Mouse (Mus musculus) embryonic facial prominence, embryonic 15.5 days (tissue): ENCODE results near the gene Bsg. TPM values are rescaled to one million over a fixed set of nuclear protein-coding genes. Genes with fewer than 3 reads are reported as not detected.

Experiments
- ATAC-seq: fragments of 200-750 bp; cut with Nextera tagmentation; 2 replicates; pipeline ENCODE4 v1.8.0; 2017; ENCODE audit warnings: low read depth, moderate TSS enrichment; ENCODE audit not compliant: insufficient number of reproducible peaks, low FRiP score, low TSS enrichment
- H3K27ac ChIP-seq: fragments of 300-500 bp; sonication (generic); replicated peaks from 2 replicates; pipeline ENCODE4 v1.5.1; 2015; ENCODE audit warnings: mild to moderate bottlenecking, inconsistent platforms
- H3K27me3 ChIP-seq: fragments of 300-500 bp; sonication (generic); 2 replicates; pipeline ENCODE4 v1.6.1; 2015; ENCODE audit warnings: inconsistent platforms
- H3K36me3 ChIP-seq: fragments of 300-500 bp; sonication (generic); 2 replicates; pipeline ENCODE4 v1.6.1; 2015; ENCODE audit warnings: mild to moderate bottlenecking, inconsistent platforms
- H3K4me1 ChIP-seq: fragments of 300-500 bp; sonication (generic); 2 replicates; pipeline ENCODE4 v1.6.1; 2015; ENCODE audit warnings: inconsistent platforms
- H3K4me2 ChIP-seq: fragments of 300-500 bp; sonication (generic); replicated peaks from 2 replicates; pipeline ENCODE4 v1.6.1; 2015; ENCODE audit warnings: mild to moderate bottlenecking, inconsistent platforms
- H3K4me3 ChIP-seq: fragments of 300-500 bp; sonication (generic); replicated peaks from 2 replicates; pipeline ENCODE4 v1.5.1; 2015; ENCODE audit warnings: mild to moderate bottlenecking, inconsistent platforms
- H3K9ac ChIP-seq: fragments of 300-500 bp; sonication (generic); 2 replicates; pipeline ENCODE4 v1.6.1; 2015; ENCODE audit warnings: inconsistent platforms
- H3K9me3 ChIP-seq: fragments of 300-500 bp; sonication (generic); replicated peaks from 2 replicates; pipeline ENCODE4 v1.6.1; 2016; ENCODE audit warnings: inconsistent platforms
- WGBS: fragments of 180-500 bp; shearing (Covaris S2); methylation state at CpG from one replicate; pipeline ENCODE4 v1.1.7; 2015; 5-methylcytosine and 5-hydroxymethylcytosine counted together
- polyA plus RNA-seq: library from polyadenylated mRNA; unstranded; fragments of >200 nt; fragmentation: Nextera tagmentation; extraction: Ambion mirVana; gene quantifications from 2 replicates; pipeline ENCODE4 v1.2.1, GENCODE M21; 2015

Bsg gene
- polyA plus RNA-seq, 1 experiment from 2014 or later = 902 TPM

DNA sequence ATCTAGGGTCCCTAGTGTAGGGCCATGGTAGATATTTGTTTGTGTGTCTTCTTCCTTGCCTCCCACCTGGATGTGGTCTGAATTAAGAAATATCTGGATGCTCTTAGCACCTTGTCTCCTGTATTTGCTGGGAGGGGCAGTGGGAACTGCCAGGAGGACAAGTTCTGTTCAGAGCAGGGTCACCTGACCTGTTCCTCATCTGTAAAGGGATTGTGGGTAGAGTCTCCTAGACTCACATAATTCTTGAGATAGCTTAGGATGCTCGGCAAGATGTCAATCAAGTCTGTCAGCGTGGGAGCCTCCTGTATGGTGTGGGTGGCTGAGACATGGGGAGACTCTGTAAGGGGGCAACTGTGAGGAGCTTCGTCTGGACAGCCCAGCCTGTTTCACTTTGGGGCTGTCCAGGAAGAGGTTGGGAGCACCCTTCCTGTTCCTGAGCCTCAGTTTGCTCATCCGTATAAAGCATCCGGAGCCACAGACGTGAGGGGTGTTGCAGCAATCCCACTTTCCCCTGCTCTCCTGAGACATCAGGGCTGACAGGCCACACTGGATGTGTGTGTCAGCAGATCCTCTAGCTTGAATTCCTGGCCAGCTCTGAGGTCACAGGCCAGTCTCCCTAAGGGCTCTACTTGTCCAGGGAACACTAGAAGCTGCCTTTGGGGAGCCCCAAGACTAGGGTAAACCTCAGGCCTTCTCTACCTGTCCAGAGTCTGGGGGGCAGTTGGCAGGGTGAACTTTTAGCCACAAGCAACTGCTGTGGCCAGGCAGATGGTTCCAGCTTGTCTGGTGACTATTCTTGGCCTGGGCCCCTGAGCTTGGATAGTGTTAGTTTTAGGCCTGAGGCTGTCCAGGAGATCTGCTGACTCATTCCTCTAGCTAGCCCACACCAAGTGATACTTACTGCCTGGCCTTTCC lies 20.3 kb upstream of the Bsg start:
- Histone ChIP-seq H3K9ac (peak overlapping the region; percentile 77), H3K27me3 (no peaks in the 10 kb centered on the region), H3K9me3 (no peaks in the 10 kb centered on the region), H3K4me2 (peak overlapping the region; percentile 88), H3K4me1 (peaks cover 21% of the 10 kb centered on the region), H3K4me3 (peak overlapping the region; percentile 83), H3K27ac (0 out of 2 replicates have a peak overlapping the region, but pooled peaks have one; percentile 78), H3K36me3 (peaks cover 49% of the 10 kb centered on the region)
- ATAC-seq = no peak
- WGBS = 82% methylated on average over 6 of the region's 6 CpGs

DNA sequence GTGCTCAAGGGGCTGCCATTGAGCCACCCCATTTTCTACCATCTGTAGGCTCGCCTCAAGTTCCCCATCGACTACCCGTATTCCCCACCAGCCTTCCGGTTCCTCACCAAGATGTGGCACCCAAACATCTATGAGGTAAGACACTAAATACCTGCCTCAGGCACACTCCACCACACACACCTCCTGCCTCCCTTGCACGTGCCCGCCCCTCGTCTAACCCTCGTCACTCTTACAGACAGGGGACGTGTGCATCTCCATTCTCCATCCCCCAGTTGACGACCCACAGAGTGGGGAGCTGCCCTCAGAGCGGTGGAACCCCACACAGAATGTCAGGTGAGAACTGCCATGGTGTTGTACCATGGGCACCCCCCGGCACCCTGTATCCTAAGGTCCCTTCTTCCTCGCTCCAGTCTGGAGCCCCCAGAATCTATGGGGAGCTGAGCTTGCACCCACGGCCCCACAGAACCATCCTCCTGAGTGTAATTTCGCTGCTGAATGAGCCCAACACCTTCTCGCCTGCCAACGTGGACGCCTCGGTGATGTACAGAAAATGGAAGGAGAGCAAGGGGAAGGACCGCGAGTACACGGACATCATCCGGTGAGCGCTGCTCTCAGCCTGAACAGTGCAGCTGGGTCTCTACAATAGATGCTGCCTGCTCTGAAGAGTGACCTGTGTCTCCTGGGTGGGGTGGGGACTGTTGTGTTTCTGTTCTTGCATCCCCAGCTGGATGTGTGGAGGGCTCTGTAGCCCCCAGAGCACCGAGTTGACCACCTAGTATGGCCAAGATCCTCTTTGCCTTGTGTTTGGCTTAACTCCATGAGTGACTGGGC lies 19.3 kb upstream of the Bsg start:
- Histone ChIP-seq H3K9me3 (no peaks in the 10 kb centered on the region), H3K27me3 (no peaks in the 10 kb centered on the region), H3K27ac (no peak overlapping the region), H3K36me3 (peaks cover 54% of the 10 kb centered on the region), H3K4me1 (peaks cover 21% of the 10 kb centered on the region), H3K9ac (no peak overlapping the region), H3K4me3 (no peak overlapping the region), H3K4me2 (no peak overlapping the region)
- ATAC-seq = no peak
- 91% methylated on average over 25 of the region's 25 CpGs for WGBS

DNA sequence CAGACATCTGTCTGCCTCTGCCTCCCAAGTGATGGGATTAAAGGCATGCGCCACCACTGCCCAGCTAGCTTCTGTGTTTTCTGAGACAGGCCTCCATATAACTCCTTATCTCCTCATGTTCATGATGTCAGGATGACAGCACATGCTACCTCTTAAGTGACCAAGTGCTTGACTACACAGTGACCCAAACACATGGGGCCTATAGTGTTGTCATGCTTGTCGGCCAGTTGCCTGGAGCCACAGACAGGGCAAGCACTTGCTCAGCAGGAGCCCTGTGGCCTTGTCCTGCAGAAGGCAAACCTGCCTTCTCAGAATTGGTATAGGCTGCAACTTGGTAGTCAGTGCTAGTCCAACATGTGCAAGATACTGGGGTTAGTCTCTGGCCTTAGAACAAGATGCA lies 18.1 kb upstream of the Bsg start:
- H3K4me1 ChIP-seq = peaks cover 17% of the 10 kb centered on the region
- no peak overlapping the region for H3K27ac ChIP-seq
- H3K9ac ChIP-seq = no peak overlapping the region
- H3K4me2 ChIP-seq = no peak overlapping the region
- 85% methylated on average over 2 of the region's 2 CpGs for WGBS
- H3K27me3 ChIP-seq = no peaks in the 10 kb centered on the region
- no peaks in the 10 kb centered on the region for H3K9me3 ChIP-seq
- no peak overlapping the region for H3K4me3 ChIP-seq
- no peak for ATAC-seq
- H3K36me3 ChIP-seq = peaks cover 54% of the 10 kb centered on the region

DNA sequence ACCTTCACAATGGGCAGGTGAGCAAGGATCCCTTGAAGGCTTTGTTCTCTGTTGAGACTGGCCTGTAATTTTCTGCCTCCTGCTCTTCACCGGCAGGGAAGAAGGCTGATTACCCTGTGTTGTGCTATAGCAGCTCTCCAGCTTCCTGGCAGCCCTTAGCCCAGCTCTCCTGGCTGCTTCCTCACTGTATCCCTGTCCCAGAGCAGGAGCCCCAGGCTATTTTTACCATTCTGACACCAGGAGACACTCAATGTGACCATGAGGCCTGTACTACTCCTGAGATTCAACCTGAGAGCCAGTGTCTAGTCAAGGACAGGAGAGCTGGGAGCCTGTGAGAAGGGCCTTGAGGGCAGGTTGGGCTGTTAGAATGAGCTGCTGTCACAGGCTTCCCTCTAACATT lies 17.6 kb upstream of the Bsg start:
- no peak overlapping the region for H3K27ac ChIP-seq
- H3K4me3 ChIP-seq = no peak overlapping the region
- 86% methylated on average over 1 of the region's 1 CpGs for WGBS
- no peak for ATAC-seq
- H3K9ac ChIP-seq = no peak overlapping the region
- H3K9me3 ChIP-seq = no peaks in the 10 kb centered on the region
- no peaks in the 10 kb centered on the region for H3K27me3 ChIP-seq
- H3K36me3 ChIP-seq = peaks cover 54% of the 10 kb centered on the region
- no peak overlapping the region for H3K4me2 ChIP-seq
- peaks cover 16% of the 10 kb centered on the region for H3K4me1 ChIP-seq

DNA sequence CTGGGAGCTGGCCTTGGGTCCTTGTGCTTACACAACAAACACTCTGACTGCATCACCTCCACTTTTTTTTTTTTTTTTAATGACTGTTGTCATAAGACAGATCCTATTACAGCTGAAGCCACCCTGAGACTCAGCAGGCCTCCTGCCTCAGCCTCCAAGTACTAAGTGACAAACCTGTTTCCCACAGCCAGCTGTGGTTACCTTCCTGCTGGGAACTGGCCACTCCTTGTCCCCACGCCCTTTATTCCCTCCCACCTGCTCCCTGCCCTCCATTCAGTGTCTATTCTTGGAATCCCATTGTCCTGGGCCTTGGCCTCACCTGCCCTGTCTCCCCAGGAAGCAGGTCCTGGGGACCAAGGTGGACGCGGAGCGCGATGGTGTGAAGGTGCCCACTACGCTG lies 16.8 kb upstream of the Bsg start:
- Histone ChIP-seq H3K4me3 (no peak overlapping the region), H3K27ac (no peak overlapping the region), H3K9ac (no peak overlapping the region), H3K4me2 (no peak overlapping the region), H3K4me1 (peaks cover 16% of the 10 kb centered on the region), H3K9me3 (no peaks in the 10 kb centered on the region), H3K36me3 (peaks cover 54% of the 10 kb centered on the region), H3K27me3 (no peaks in the 10 kb centered on the region)
- ATAC-seq = no peak
- WGBS = 95% methylated on average over 6 of the region's 6 CpGs

DNA sequence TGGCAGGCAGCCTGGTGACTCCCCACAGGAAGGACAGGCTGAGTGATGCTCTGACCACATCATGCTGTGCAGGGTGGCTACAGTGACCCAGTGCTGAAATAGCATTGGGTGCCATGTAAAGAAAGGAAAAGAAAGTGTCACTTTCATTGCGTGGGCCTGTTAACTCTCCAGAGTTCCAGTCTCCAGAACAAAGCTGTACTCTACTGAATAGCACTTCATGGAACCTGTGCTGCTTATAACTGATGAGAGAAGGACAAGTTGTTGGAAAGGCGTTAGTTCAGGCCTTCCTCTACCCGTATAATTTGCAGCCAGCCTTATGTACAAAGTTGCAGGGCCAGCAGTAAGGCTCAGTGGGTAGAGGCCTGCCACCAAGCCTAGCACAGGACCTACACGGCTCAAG lies 15.6 kb upstream of the Bsg start, which contains the start of gene Gzmm:
Gene Gzmm (plus strand): TSS at position 301 of the 400 bp plus-strand sequence.
- WGBS = 86% methylated on average over 4 of the region's 4 CpGs
- no peak for ATAC-seq
- no peaks in the 10 kb centered on the region for H3K9me3 ChIP-seq

DNA sequence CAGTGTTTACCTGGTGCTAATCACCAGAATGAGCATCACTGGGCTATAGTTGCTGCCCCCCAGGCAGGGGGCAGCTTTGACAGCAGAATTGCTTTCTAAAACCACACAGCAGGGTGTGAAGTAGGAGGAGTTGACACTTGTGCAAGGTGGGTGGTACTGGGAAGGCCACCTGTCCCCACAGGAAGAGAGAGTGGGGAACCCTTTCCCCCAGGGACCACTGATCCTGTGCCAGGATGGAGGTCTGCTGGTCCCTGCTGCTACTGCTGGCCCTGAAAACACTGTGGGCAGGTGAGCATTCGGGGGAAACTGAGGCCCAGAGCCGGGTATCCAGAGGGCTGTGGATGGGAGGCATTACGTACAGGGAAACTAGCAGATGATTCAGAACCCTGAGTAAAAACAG lies 15.1 kb upstream of the Bsg start:
- H3K4me1 ChIP-seq = peaks cover 3% of the 10 kb centered on the region
- no peak for ATAC-seq
- no peak overlapping the region for H3K4me2 ChIP-seq
- H3K4me3 ChIP-seq = no peak overlapping the region
- no peaks in the 10 kb centered on the region for H3K27me3 ChIP-seq
- WGBS = 95% methylated on average over 3 of the region's 3 CpGs
- peaks cover 51% of the 10 kb centered on the region for H3K36me3 ChIP-seq
- no peak overlapping the region for H3K27ac ChIP-seq
- no peaks in the 10 kb centered on the region for H3K9me3 ChIP-seq
- H3K9ac ChIP-seq = no peak overlapping the region

More for the DNA sequence above, 15.6 kb upstream of the Bsg start, which contains the start of gene Gzmm:
- no peak within 1 kb of the TSS for H3K9ac ChIP-seq
- no peak within 1 kb of the TSS for H3K4me2 ChIP-seq
- H3K4me3 ChIP-seq = no peak within 1 kb of the TSS
- peaks cover 54% of the 10 kb centered on the region for H3K36me3 ChIP-seq
- H3K27me3 ChIP-seq = no peaks in the 10 kb centered on the region
- H3K27ac ChIP-seq = no peak within 1 kb of the TSS
- H3K4me1 ChIP-seq = peaks cover 8% of the 10 kb centered on the region

DNA sequence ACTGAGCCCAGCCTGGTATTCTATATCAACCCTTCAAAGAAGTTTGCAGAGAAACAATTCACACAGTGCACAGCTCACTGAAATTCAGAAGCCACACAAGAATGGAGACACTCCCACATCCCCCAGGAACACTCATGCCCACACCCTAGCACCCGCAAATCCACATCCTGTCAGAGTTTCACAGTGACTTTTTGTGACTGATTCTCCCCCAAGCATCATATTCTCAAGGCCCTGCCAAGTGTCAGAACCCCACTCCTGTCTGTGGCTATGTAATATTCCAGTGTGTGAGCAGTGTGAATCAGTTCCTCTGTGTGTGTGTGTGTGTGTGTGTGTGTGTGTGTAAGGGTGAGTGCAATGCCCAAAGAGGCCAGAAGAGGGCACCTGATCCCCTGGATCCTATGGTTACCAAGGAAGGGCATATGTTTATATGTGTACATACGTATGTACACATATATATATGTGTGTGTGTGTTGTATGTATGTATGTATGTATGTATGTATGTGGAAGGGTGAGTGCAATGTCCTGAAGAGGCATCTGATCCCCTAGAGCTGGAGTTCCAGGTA lies 12.2 kb upstream of the Bsg start:
- 93% methylated on average over 2 of the region's 2 CpGs for WGBS

DNA sequence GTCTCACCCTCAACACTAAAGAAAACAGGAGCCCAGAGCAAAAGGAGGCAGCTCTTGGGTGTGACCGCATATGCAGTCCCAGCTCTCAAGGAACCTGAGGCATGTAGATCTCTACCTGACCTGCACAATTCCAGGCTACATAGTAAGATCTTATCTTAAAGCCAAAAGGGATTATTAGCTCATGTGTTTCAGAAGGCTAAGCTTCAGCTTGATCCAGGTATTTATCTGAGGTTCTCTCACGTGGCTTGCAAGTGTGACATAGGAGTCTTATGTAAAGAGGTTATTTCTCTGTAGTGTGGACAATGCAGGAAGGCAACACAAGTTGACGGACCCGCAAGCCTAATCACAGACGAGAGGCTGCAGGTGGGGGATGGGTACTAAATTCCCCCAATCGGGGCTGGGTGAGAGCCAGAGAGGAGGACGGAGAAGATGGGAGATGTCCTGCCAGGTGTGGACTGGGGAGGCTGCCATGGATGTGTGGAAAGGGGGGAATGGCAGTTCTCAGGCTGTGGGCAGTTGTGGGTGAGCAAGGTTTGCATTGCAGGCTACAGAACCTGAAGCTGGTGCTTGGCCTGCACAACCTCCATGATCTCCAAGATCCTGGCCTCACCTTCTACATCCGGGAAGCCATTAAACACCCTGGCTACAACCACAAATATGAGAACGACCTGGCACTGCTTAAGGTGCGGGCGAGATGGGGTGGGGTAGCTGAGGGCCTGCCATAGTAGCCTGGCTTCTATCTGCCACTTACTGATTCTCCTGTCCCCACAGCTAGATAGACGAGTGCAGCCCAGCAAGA lies 10.5 kb upstream of the Bsg start:
- Histone ChIP-seq H3K27ac (no peak overlapping the region), H3K27me3 (no peaks in the 10 kb centered on the region), H3K9ac (no peak overlapping the region), H3K4me3 (no peak overlapping the region), H3K4me1 (peaks cover 17% of the 10 kb centered on the region), H3K36me3 (peaks cover 6% of the 10 kb centered on the region), H3K4me2 (no peak overlapping the region), H3K9me3 (no peaks in the 10 kb centered on the region)
- ATAC-seq = no peak
- WGBS = 70% methylated on average over 12 of the region's 12 CpGs

More for the DNA sequence above, 12.2 kb upstream of the Bsg start:
- Histone ChIP-seq H3K9me3 (no peaks in the 10 kb centered on the region), H3K36me3 (peaks cover 23% of the 10 kb centered on the region), H3K27ac (no peak overlapping the region), H3K27me3 (no peaks in the 10 kb centered on the region), H3K4me2 (no peak overlapping the region), H3K4me1 (peaks cover 17% of the 10 kb centered on the region), H3K4me3 (no peak overlapping the region), H3K9ac (no peak overlapping the region)
- ATAC-seq = no peak

DNA sequence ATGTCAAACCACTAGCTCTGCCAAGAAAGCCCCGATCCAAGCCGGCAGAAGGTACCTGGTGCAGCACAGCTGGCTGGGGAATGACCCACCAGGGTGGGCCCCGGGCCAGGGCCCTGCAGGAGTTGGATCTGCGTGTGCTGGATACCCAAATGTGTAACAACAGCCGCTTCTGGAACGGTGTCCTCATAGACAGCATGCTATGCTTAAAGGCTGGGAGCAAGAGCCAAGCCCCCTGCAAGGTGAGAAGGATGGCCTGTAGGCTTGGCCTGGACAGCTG lies 10.0 kb upstream of the Bsg start:
- Histone ChIP-seq H3K9me3 (no peaks in the 10 kb centered on the region), H3K27ac (no peak overlapping the region), H3K9ac (no peak overlapping the region), H3K27me3 (no peaks in the 10 kb centered on the region), H3K4me1 (peaks cover 17% of the 10 kb centered on the region), H3K36me3 (peaks cover 1% of the 10 kb centered on the region), H3K4me3 (no peak overlapping the region), H3K4me2 (no peak overlapping the region)
- ATAC-seq = no peak
- 89% methylated on average over 6 of the region's 6 CpGs for WGBS
